Mouse (Mus musculus): Measurements from ENCODE around the gene Isoc2b.

GRCm38 (mm10) chr7:4865579-4866493 lies 4.2 kb downstream of the Isoc2b start:
- TF ChIP-seq CTCF (IDR thresholded peaks at IDR 0.05; ENCODE audit: low read depth) (no peak), EP300 (optimal IDR thresholded peaks at IDR 0.05) (peak; percentile 38)

All from stomach, postnatal 0 days (tissue).